ENCODE assay signal across 8 mouse cellular contexts in genomic region chr4:143021242-143021881, GRCm38 (mm10).
DNase-seq lines count a peak whose midpoint lies in the region; ATAC-seq lines count a peak whose summit lies in the region.

No protein-coding gene starts in this region.

- H3K4me3 ChIP-seq in embryonic facial prominence, embryonic 15.5 days (replicated peaks), result no peak overlapping the region

- H3K4me1 ChIP-seq in embryonic facial prominence, embryonic 15.5 days, result no peaks in the 10 kb centered on the region

- no peaks in the 10 kb centered on the region for H3K9me3 ChIP-seq in embryonic facial prominence, embryonic 15.5 days (replicated peaks)

- H3K9ac ChIP-seq in embryonic facial prominence, embryonic 15.5 days, result no peak overlapping the region

- no peaks in the 10 kb centered on the region for H3K36me3 ChIP-seq in embryonic facial prominence, embryonic 15.5 days

- DNase-seq in R1 (ENCODE audit: low read depth, low spot score), result peak; percentile 53
- DNase-seq in brain, embryonic 18.5 days (ENCODE audit: low read depth, low spot score), result peak; percentile 42
- peak; percentile 66 to 77 for DNase-seq in layer of hippocampus, postnatal 14 days (ENCODE audit: low spot score in 2 of 2)
- peak; percentile 82 to 86 for DNase-seq in right cerebral cortex, postnatal 10 days (ENCODE audit: low spot score in 2 of 2)
- DNase-seq in spleen, adult 12 weeks (ENCODE audit: low spot score), result no peak

- no peak overlapping the region for H3K27ac ChIP-seq in embryonic facial prominence, embryonic 15.5 days (replicated peaks)

- no peak overlapping the region for H3K4me2 ChIP-seq in embryonic facial prominence, embryonic 15.5 days (replicated peaks)

- peak; percentile 34; the same call in 1 of the 2 replicates for ATAC-seq in embryonic facial prominence, embryonic 15.5 days (ENCODE audit: insufficient number of reproducible peaks, low FRiP score, low TSS enrichment, low read depth)
- peak; percentile 49 to 72; a peak in 3 of 4 replicates for ATAC-seq in hematopoietic stem cell, adult 5-6 weeks (replicated peaks in 1 of 2; ENCODE audit: insufficient read depth in 1 of 2, low FRiP score in 2 of 2, low TSS enrichment in 1 of 2, low read depth in 1 of 2, poor library complexity in 2 of 2, severe bottlenecking in 2 of 2)
- ATAC-seq in megakaryocyte, adult 5-6 weeks (ENCODE audit: poor library complexity, severe bottlenecking), result peak; percentile 73

- 40% methylated on average over 10 of the region's 10 CpGs for WGBS in embryonic facial prominence, embryonic 15.5 days

- H3K27me3 ChIP-seq in embryonic facial prominence, embryonic 15.5 days, result no peaks in the 10 kb centered on the region; the same call in 1 of the 2 replicates
